Mouse (Mus musculus) brain, embryonic 14.5 days (tissue): Measurements from ENCODE around the gene Exosc1. TPM values are rescaled to one million over a fixed set of nuclear protein-coding genes. Genes with fewer than 3 reads are reported as not detected.

ENCODE experiments used
- DNase-seq: peaks from one replicate; pipeline ENCODE4 v3.0.0-alpha.2; 2011; ENCODE audit warnings: low read depth
- CTCF ChIP-seq: fragments of 200-500 bp; IDR thresholded peaks from 2 replicates; pipeline ENCODE4 v1.5.1; 2012; ENCODE audit warnings: inconsistent platforms, mild to moderate bottlenecking, moderate library complexity, borderline replicate concordance; ENCODE audit not compliant: insufficient read depth, insufficient read length; ENCODE audit errors: extremely low read depth
- POLR2A ChIP-seq: fragments of 200-500 bp; IDR thresholded peaks from 2 replicates; pipeline ENCODE4 v1.6.1; 2012; ENCODE audit warnings: mild to moderate bottlenecking, inconsistent platforms, borderline replicate concordance; ENCODE audit not compliant: poor library complexity, insufficient read depth, insufficient read length, severe bottlenecking; ENCODE audit errors: extremely low read depth
- polyA plus RNA-seq: library from polyadenylated mRNA; depleted of rRNA; stranded (reverse); fragments of >200 nt; gene quantifications from 2 replicates; pipeline ENCODE4 v1.2.3, GENCODE M21; 2012; rRNA removed

Exosc1 gene
- polyA plus RNA-seq, result 30.5 and 31.5 TPM in 2 replicates

DNA sequence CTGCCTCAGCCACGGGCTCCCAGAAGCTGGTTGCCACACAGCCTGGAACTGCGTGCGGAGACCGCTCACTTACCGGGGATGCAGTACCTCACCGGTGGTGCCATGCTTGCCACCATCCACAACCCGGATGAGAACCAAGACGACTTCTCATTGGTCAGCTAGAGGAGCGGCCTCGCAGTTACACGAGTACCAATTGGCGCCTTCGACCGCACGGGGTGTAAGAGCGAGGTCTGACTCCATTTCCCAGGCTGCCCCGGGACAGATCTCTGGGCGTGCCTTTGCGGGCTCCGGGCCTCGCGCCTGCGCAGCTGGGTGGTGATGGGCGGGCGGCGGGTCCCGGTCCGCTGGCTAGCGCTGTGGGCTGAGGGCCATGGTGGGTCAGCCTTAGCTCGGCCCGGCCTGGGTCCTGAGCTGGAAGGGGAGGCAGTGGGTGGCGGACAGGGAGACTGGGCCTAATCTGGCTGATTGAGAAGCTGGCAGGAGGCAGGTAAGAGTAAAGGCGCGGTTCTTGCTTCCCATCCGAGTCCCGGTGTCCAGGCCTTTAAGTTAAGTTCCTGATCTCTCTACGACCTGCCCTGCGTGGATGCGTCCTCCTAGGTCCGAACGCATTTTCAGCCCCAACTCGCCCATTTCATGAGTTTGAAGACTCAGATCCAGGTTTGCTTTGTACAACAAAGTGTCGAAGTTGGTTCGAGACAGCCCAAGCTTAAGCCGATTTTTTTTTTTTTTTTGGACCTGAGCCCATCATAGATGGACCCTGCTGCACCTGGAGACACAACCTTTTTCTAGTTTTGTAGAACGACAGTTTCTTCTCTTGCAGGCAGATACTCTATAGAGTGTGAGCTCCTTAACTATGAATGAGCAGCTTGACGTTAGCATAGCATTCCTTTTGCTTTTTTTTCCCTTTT, at the start of gene Exosc1, which contains the start of gene Zdhhc16:
Gene Exosc1 (minus strand): TSS at position 245 of the 908 bp plus-strand sequence.
Gene Zdhhc16 (plus strand): TSS at position 302 of the 908 bp plus-strand sequence.
- no peak for TF ChIP-seq CTCF
- TF ChIP-seq POLR2A, result peak; percentile 93

DNA sequence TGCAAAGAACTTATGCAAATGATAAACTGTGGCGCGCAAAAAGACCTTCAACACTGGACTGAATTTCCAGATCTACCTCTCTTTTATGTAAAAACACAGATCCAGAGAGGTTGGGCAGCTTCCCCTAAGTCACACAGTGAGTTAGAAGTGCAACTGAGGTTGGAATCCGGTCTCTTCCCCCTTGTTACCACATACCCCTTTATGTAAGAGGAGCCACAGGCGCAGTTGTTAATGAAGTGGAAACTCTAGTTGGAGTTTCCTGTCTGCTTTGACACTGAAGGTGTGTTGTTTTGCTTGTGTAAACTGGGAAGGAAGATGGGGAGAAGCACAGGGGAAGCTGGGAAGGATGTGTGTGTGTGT, 49.5 kb upstream of the Exosc1 start:
- TF ChIP-seq CTCF (no peak), POLR2A (no peak)
- peak; percentile 9 for DNase-seq

More for the DNA sequence above, at the start of gene Exosc1, which contains the start of gene Zdhhc16:
- peak; percentile 99 for DNase-seq

DNA sequence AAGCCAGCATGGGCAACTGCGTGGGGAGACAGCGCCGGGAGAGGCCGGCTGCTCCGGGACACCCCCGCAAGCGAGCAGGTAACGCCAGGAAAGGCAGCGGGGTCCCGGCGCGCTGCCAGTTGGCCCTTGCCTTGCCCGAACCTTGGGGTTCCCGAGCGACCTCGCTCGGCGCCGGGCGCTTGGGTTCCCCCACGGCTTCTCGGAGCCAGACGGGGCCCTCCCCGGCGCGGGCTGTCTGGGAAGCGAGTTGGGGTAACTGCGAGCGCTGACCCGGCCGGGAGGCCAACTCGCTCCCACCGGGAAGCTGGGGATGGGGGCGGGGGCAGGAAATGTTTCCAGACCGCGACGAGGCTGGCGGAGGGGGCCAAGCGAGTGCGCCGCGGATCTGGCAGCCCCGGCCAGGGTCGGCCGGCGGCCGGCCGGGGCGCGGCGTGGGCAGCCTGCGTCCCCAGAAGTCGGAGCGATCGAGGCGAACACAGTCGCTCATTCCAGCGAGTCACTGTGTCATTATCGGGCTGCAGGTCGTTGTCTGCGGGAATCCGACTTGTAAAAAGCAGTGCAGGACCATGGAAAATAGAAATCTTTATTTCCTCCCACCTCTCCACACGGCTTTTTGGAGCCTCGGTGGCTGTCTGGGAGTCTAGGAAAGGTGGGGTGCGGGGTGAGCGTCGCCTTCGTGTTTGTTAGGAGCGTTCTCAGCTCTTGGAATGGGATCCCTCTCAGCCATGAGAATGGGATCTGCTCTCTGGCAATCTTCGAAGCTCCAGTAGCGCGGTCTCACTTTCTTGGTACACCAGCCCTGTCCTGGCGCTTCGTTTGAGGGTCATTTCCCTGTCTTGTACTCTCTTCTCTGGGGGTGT, 48.9 kb upstream of the Exosc1 start:
- TF ChIP-seq CTCF (no peak), POLR2A (no peak)
- peak; percentile 31 for DNase-seq

DNA sequence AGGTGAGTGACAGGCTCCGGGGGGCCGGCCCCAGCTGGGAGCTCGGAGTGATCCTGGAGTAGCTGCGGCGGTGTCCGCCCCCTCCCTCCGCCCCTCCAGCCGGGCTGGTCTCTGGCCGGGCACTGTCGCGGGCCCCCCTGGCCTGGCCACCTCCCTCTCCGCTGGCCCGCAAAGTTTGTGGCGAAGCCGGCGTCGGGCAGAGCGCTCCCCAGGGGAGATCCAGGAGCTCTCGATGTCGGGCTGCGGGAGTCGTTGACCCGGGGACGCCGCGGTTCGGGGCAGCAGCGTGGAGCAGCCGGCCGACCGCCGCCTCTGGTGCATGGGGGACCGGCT, 48.3 kb upstream of the Exosc1 start, which contains the start of gene Ubtd1:
Gene Ubtd1 (plus strand): TSS at position 169 of the 333 bp plus-strand sequence.
- no peak for TF ChIP-seq CTCF
- TF ChIP-seq POLR2A, result no peak
- no peak for DNase-seq

DNA sequence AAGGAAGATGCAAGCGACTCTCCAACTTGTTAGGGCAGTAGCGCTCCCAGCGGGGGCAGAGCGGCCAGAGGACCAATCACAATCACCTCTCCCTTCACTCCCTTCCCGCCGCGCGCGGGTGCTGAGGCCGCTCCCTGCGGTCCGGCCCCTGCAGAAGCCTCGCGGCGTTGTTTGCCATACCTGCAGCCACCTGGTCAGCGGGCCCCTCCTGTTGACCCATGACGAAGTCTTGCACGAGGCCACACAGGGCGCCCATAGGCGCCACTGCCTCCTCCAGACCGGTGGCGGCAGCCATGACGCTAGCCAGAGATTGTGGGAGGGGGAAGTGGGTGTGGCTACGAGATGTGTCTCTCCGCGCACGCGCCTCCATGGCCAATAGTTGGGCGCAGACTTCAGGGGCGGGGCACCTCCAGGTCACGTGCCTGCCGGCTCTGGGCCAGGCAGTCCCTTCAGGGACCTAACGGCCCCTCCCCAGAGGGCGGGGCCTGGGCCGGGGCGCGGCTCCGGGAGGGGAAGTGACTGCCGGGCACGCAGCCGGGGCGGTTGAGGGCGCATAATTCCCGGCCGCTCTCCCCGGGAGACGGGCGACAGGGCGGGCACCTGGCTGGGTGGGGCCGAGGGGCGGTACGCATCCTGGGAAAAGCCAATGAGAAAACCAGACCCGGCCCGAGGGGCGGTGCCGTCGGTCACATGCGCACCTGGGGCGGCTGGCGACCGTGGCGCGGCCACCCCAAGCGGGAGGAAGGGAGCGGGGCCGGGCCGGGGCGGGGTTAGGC, 47.8 kb upstream of the Exosc1 start, which contains the start of gene Mms19:
Gene Mms19 (minus strand): TSS at position 339 of the 776 bp plus-strand sequence.
- DNase-seq, result peak; percentile 99
- TF ChIP-seq POLR2A (peak; percentile 39; the same call in 1 of the 2 replicates), CTCF (no peak)

DNA sequence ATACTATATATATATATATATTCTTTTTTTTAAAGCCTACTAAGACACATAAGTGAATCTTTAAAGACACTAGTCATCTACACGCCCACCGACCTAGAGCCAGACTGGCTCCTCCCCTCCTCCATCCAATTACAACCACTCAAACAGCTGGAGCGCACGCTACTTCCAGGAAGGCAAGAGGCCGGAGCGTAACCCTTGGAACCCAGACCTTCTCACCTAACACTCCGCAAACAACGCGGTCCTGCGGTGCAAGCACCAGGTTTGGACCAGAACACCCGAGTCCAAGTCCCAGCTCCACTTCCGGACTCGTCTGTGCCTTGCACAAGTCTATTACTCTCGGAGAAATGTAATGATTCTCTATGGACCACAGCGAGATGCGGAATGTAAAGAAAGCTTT, 47.2 kb upstream of the Exosc1 start:
- no peak for TF ChIP-seq POLR2A
- no peak for TF ChIP-seq CTCF
- peak; percentile 58 for DNase-seq

DNA sequence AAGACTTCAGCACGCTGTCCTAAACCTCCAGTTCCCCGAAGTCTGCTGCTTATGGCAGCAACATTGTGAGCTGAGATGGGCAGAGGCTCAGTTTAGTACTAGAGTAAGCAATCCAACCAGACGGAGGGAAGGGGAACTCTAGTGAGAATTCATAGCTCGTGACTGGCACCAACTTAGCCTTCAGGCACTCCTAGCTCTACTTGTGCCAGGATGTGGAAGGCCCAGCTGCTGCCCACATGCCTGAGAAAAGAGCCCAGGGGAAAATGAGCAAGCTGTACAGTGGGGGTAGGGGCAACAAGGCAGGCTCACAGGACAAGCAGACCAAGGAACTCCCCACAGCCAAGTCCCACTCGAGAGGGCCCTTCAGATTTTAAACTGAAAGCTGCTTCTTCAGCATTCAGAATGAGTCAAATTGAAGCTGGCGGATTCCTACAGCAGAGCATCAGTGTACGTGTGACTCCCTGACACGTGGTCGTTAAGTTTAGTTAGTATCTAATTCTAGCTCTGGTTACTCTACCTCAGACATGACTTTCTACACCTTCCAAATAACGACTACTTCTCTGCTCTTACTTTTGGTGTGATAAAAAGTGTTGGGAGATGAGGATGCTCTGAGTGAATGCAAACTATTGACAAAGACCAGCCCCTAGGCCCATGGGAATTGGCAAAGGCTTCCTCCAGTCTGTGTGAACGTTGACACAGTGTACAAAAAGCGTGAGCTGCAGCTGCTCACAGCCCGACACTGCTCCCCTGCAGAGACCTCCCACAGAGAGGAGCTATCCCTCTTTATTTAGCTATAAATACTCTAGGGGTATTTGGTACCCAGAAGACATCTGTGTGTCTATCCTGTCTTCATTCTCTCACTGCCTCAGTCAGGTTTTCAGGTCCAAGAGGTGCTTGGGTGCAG, 40.9 kb upstream of the Exosc1 start:
- TF ChIP-seq CTCF, result no peak
- no peak for TF ChIP-seq POLR2A
- peak; percentile 50 for DNase-seq

DNA sequence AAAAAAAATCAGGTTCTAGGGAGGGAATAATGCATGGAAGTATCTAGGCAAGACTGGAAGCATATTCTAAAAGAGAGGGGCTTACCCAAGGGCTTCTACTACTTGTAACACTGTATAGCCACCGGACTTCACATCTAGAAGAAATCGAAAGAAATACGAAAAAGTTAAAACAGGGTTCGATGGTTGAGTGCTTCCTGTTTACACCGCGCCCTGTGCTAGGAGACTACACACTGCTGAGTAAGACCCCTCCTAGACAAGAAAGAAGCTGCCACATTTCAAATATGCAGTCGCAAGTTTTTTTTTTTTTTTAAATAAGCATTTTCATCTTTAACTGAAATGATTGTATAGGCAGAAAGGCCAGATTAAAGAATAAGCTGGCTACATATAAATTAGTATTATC, 36.4 kb upstream of the Exosc1 start:
- no peak for TF ChIP-seq POLR2A
- TF ChIP-seq CTCF, result no peak
- DNase-seq, result no peak

DNA sequence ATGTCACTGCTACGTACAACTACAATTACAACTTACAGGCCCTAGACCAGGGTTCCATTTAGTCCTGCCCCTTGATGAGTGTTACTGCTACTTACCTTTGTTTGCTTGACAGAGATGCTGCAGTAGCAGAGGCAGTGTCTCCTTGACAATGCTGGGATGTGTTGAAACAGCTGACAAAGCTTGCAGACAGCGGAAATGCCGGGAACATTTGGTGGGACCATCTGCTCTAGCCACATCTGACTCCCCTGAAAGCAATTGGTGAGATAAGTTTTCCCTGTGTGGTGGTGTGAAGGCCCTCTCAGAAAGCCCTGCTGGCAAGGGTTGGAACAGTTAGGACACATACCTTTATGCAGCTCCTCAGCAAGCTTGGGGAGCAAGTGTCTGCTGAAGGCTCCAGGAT, 20.4 kb upstream of the Exosc1 start:
- no peak for DNase-seq
- TF ChIP-seq CTCF, result no peak
- TF ChIP-seq POLR2A, result no peak

DNA sequence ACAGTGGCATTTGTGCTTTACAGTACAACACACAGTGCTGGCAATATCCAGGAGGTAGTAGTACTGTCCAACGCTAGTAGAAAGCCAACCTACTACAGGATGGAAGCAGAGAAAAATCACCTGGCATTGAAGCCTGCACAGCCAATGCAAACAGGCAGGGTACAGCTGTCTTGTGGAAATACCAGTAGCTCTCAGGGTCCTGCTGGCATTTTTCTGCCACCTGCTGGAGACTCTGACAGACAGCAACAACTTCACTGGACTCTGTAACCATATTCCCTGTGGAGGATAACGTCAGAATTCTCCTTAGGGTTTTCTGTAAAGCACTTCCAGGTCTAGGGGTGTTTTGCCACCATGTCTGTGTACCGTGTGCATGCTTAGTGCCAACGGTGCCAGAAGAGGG, 19.1 kb upstream of the Exosc1 start:
- DNase-seq, result peak; percentile 34
- TF ChIP-seq CTCF (peak; percentile 50; the same call in 1 of the 2 replicates), POLR2A (no peak)
